Mouse (Mus musculus): ENCODE results near the gene Zfp819. TPM values are rescaled to one million over a fixed set of nuclear protein-coding genes. Genes with fewer than 3 reads are reported as not detected.

Zfp819 gene
- polyA plus RNA-seq, 1 experiment from 2014 or later: not detected

- Histone ChIP-seq H3K27me3 (ENCODE audit: control insufficient read depth, insufficient read depth, low read length) (no peaks in the 10 kb centered on the region), H3K4me1 (ENCODE audit: control insufficient read depth in 2 of 2, insufficient read depth in 2 of 2, low read length in 2 of 2) (no peaks in the 10 kb centered on the region), H3K27ac (replicated peaks in 1 of 2; ENCODE audit: control insufficient read depth in 1 of 2, insufficient read depth in 1 of 2, low read depth in 2 of 2, low read length in 2 of 2) (no peak overlapping the region), H3K9me3 (ENCODE audit: control insufficient read depth, low read length) (no peaks in the 10 kb centered on the region), H3K4me3 (ENCODE audit: control insufficient read depth in 1 of 2, insufficient read depth in 1 of 2, low read depth in 1 of 2, low read length in 2 of 2) (no peak overlapping the region), H3K36me3 (ENCODE audit: control insufficient read depth, insufficient read depth, low read length) (no peaks in the 10 kb centered on the region), H3K9ac (ENCODE audit: low read length) (no peak overlapping the region), H3K4me2 (ENCODE audit: low read length) (no peak overlapping the region)
- WGBS: 55% methylated on average over 3 of the region's 3 CpGs
- no peak for ATAC-seq (ENCODE audit: insufficient number of reproducible peaks, insufficient read depth, low FRiP score, low read depth)
Measured at GRCm38 (mm10) chr7:43625065-43625464, 18.1 kb downstream of the Zfp819 start.

GRCm38 (mm10) chr7:43625794-43626422, 18.9 kb downstream of the Zfp819 start:
- no peak overlapping the region for H3K4me3 ChIP-seq (ENCODE audit: control insufficient read depth in 1 of 2, insufficient read depth in 1 of 2, low read depth in 1 of 2, low read length in 2 of 2)
- H3K4me2 ChIP-seq (ENCODE audit: low read length): no peak overlapping the region
- H3K36me3 ChIP-seq (ENCODE audit: control insufficient read depth, insufficient read depth, low read length): no peaks in the 10 kb centered on the region
- H3K27ac ChIP-seq (replicated peaks in 1 of 2; ENCODE audit: control insufficient read depth in 1 of 2, insufficient read depth in 1 of 2, low read depth in 2 of 2, low read length in 2 of 2): no peak overlapping the region
- H3K9ac ChIP-seq (ENCODE audit: low read length): no peak overlapping the region
- WGBS: 80% methylated on average over 8 of the region's 8 CpGs
- H3K4me1 ChIP-seq (ENCODE audit: control insufficient read depth in 2 of 2, insufficient read depth in 2 of 2, low read length in 2 of 2): no peaks in the 10 kb centered on the region
- no peaks in the 10 kb centered on the region for H3K9me3 ChIP-seq (ENCODE audit: control insufficient read depth, low read length)
- no peaks in the 10 kb centered on the region for H3K27me3 ChIP-seq (ENCODE audit: control insufficient read depth, insufficient read depth, low read length)
- no peak for ATAC-seq (ENCODE audit: insufficient number of reproducible peaks, insufficient read depth, low FRiP score, low read depth)

- no peaks in the 10 kb centered on the region for H3K27me3 ChIP-seq (ENCODE audit: control insufficient read depth, insufficient read depth, low read length)
- no peaks in the 10 kb centered on the region for H3K9me3 ChIP-seq (ENCODE audit: control insufficient read depth, low read length)
- no peak overlapping the region for H3K9ac ChIP-seq (ENCODE audit: low read length)
- no peak overlapping the region for H3K4me2 ChIP-seq (ENCODE audit: low read length)
- ATAC-seq (ENCODE audit: insufficient number of reproducible peaks, insufficient read depth, low FRiP score, low read depth): no peak
- no peak overlapping the region for H3K4me3 ChIP-seq (ENCODE audit: control insufficient read depth in 1 of 2, insufficient read depth in 1 of 2, low read depth in 1 of 2, low read length in 2 of 2)
- 75% methylated on average over 4 of the region's 4 CpGs for WGBS
- no peaks in the 10 kb centered on the region for H3K36me3 ChIP-seq (ENCODE audit: control insufficient read depth, insufficient read depth, low read length)
- no peaks in the 10 kb centered on the region for H3K4me1 ChIP-seq (ENCODE audit: control insufficient read depth in 2 of 2, insufficient read depth in 2 of 2, low read length in 2 of 2)
- H3K27ac ChIP-seq (replicated peaks in 1 of 2; ENCODE audit: control insufficient read depth in 1 of 2, insufficient read depth in 1 of 2, low read depth in 2 of 2, low read length in 2 of 2): no peak overlapping the region
Measured at GRCm38 (mm10) chr7:43633940-43634339, 27.0 kb downstream of the Zfp819 start.

- Histone ChIP-seq H3K27me3 (ENCODE audit: control insufficient read depth, insufficient read depth, low read length) (no peaks in the 10 kb centered on the region), H3K9me3 (ENCODE audit: control insufficient read depth, low read length) (no peaks in the 10 kb centered on the region), H3K27ac (replicated peaks in 1 of 2; ENCODE audit: control insufficient read depth in 1 of 2, insufficient read depth in 1 of 2, low read depth in 2 of 2, low read length in 2 of 2) (no peak within 1 kb of the TSS), H3K4me1 (ENCODE audit: control insufficient read depth in 2 of 2, insufficient read depth in 2 of 2, low read length in 2 of 2) (no peaks in the 10 kb centered on the region), H3K9ac (ENCODE audit: low read length) (no peak within 1 kb of the TSS), H3K4me2 (ENCODE audit: low read length) (no peak within 1 kb of the TSS), H3K36me3 (ENCODE audit: control insufficient read depth, insufficient read depth, low read length) (no peaks in the 10 kb centered on the region), H3K4me3 (ENCODE audit: control insufficient read depth in 1 of 2, insufficient read depth in 1 of 2, low read depth in 1 of 2, low read length in 2 of 2) (no peak within 1 kb of the TSS)
- WGBS: 46% methylated on average over 6 of the region's 6 CpGs
- ATAC-seq (ENCODE audit: insufficient number of reproducible peaks, insufficient read depth, low FRiP score, low read depth): no peak
Measured at GRCm38 (mm10) chr7:43634500-43634899, 27.5 kb downstream of the Zfp819 start, which contains the start of gene Ceacam18. Ceacam18 (plus strand) TSS chr7:43634707.

- H3K9ac ChIP-seq (ENCODE audit: low read length): no peak overlapping the region
- WGBS: 55% methylated on average over 2 of the region's 2 CpGs
Measured at GRCm38 (mm10) chr7:43636194-43636593, 29.2 kb downstream of the Zfp819 start.

GRCm38 (mm10) chr7:43637118-43637517, 30.1 kb downstream of the Zfp819 start:
- ATAC-seq (ENCODE audit: insufficient number of reproducible peaks, insufficient read depth, low FRiP score, low read depth): no peak
- Histone ChIP-seq H3K27me3 (ENCODE audit: control insufficient read depth, insufficient read depth, low read length) (no peaks in the 10 kb centered on the region), H3K4me1 (ENCODE audit: control insufficient read depth in 2 of 2, insufficient read depth in 2 of 2, low read length in 2 of 2) (no peaks in the 10 kb centered on the region), H3K9me3 (ENCODE audit: control insufficient read depth, low read length) (no peaks in the 10 kb centered on the region), H3K9ac (ENCODE audit: low read length) (no peak overlapping the region), H3K4me2 (ENCODE audit: low read length) (no peak overlapping the region), H3K36me3 (ENCODE audit: control insufficient read depth, insufficient read depth, low read length) (no peaks in the 10 kb centered on the region), H3K4me3 (ENCODE audit: control insufficient read depth in 1 of 2, insufficient read depth in 1 of 2, low read depth in 1 of 2, low read length in 2 of 2) (no peak overlapping the region), H3K27ac (replicated peaks in 1 of 2; ENCODE audit: control insufficient read depth in 1 of 2, insufficient read depth in 1 of 2, low read depth in 2 of 2, low read length in 2 of 2) (no peak overlapping the region)
- WGBS: 75% methylated on average over 1 of the region's 1 CpGs

More at GRCm38 (mm10) chr7:43636194-43636593, 29.2 kb downstream of the Zfp819 start:
- Histone ChIP-seq H3K27ac (replicated peaks in 1 of 2; ENCODE audit: control insufficient read depth in 1 of 2, insufficient read depth in 1 of 2, low read depth in 2 of 2, low read length in 2 of 2) (no peak overlapping the region), H3K36me3 (ENCODE audit: control insufficient read depth, insufficient read depth, low read length) (no peaks in the 10 kb centered on the region), H3K4me3 (ENCODE audit: control insufficient read depth in 1 of 2, insufficient read depth in 1 of 2, low read depth in 1 of 2, low read length in 2 of 2) (no peak overlapping the region), H3K4me1 (ENCODE audit: control insufficient read depth in 2 of 2, insufficient read depth in 2 of 2, low read length in 2 of 2) (no peaks in the 10 kb centered on the region), H3K9me3 (ENCODE audit: control insufficient read depth, low read length) (no peaks in the 10 kb centered on the region), H3K27me3 (ENCODE audit: control insufficient read depth, insufficient read depth, low read length) (no peaks in the 10 kb centered on the region), H3K4me2 (ENCODE audit: low read length) (no peak overlapping the region)
- no peak for ATAC-seq (ENCODE audit: insufficient number of reproducible peaks, insufficient read depth, low FRiP score, low read depth)

GRCm38 (mm10) chr7:43642587-43642986, 35.6 kb downstream of the Zfp819 start:
- no peaks in the 10 kb centered on the region for H3K27me3 ChIP-seq (ENCODE audit: control insufficient read depth, insufficient read depth, low read length)
- no peak overlapping the region for H3K27ac ChIP-seq (replicated peaks in 1 of 2; ENCODE audit: control insufficient read depth in 1 of 2, insufficient read depth in 1 of 2, low read depth in 2 of 2, low read length in 2 of 2)
- H3K4me2 ChIP-seq (ENCODE audit: low read length): no peak overlapping the region
- no peaks in the 10 kb centered on the region for H3K36me3 ChIP-seq (ENCODE audit: control insufficient read depth, insufficient read depth, low read length)
- no peaks in the 10 kb centered on the region for H3K9me3 ChIP-seq (ENCODE audit: control insufficient read depth, low read length)
- no peak for ATAC-seq (ENCODE audit: insufficient number of reproducible peaks, insufficient read depth, low FRiP score, low read depth)
- no peak overlapping the region for H3K4me3 ChIP-seq (ENCODE audit: control insufficient read depth in 1 of 2, insufficient read depth in 1 of 2, low read depth in 1 of 2, low read length in 2 of 2)
- H3K9ac ChIP-seq (ENCODE audit: low read length): no peak overlapping the region
- no peaks in the 10 kb centered on the region for H3K4me1 ChIP-seq (ENCODE audit: control insufficient read depth in 2 of 2, insufficient read depth in 2 of 2, low read length in 2 of 2)
- 59% methylated on average over 5 of the region's 5 CpGs for WGBS

GRCm38 (mm10) chr7:43643046-43643652, 36.2 kb downstream of the Zfp819 start:
- 72% methylated on average over 17 of the region's 17 CpGs for WGBS
- H3K27ac ChIP-seq (replicated peaks in 1 of 2; ENCODE audit: control insufficient read depth in 1 of 2, insufficient read depth in 1 of 2, low read depth in 2 of 2, low read length in 2 of 2): no peak overlapping the region
- ATAC-seq (ENCODE audit: insufficient number of reproducible peaks, insufficient read depth, low FRiP score, low read depth): no peak

More at GRCm38 (mm10) chr7:43643046-43643652, 36.2 kb downstream of the Zfp819 start:
- Histone ChIP-seq H3K4me1 (ENCODE audit: control insufficient read depth in 2 of 2, insufficient read depth in 2 of 2, low read length in 2 of 2) (no peaks in the 10 kb centered on the region), H3K9me3 (ENCODE audit: control insufficient read depth, low read length) (no peaks in the 10 kb centered on the region), H3K9ac (ENCODE audit: low read length) (no peak overlapping the region), H3K27me3 (ENCODE audit: control insufficient read depth, insufficient read depth, low read length) (no peaks in the 10 kb centered on the region), H3K4me3 (ENCODE audit: control insufficient read depth in 1 of 2, insufficient read depth in 1 of 2, low read depth in 1 of 2, low read length in 2 of 2) (no peak overlapping the region), H3K36me3 (ENCODE audit: control insufficient read depth, insufficient read depth, low read length) (no peaks in the 10 kb centered on the region), H3K4me2 (ENCODE audit: low read length) (no peak overlapping the region)

All from heart, embryonic 14.5 days (tissue).